Mouse (Mus musculus): ENCODE results near the gene 2310034C09Rik. TPM values are rescaled to one million over a fixed set of nuclear protein-coding genes. Genes with fewer than 3 reads are reported as not detected.
"Not testable (repeated sequence)": the region's sequence is repeated elsewhere in the genome, so short reads cannot be mapped to it uniquely, and the experiment has no call there.

Gene 2310034C09Rik
- polyA plus RNA-seq, 1 experiment = not detected

- Histone ChIP-seq H3ac (ENCODE audit: control insufficient read depth, insufficient read length, low read depth) (no peak overlapping the region), H3K36me3 (ENCODE audit: control insufficient read depth, insufficient read depth) (no peaks in the 10 kb centered on the region), H3K79me2 (ENCODE audit: control insufficient read depth, insufficient read depth) (no peaks in the 10 kb centered on the region), H3K27me3 (ENCODE audit: control insufficient read depth, insufficient read depth, insufficient read length) (no peaks in the 10 kb centered on the region), H3K4me3 (ENCODE audit: insufficient read depth, poor library complexity, severe bottlenecking) (no peak overlapping the region), H3K79me3 (ENCODE audit: low read depth) (no peaks in the 10 kb centered on the region)
- TF ChIP-seq MAX (IDR thresholded peaks at IDR 0.05) = no peak
- TF ChIP-seq CEBPB (IDR thresholded peaks at IDR 0.05; ENCODE audit: low read depth) = no peak
- no peak for TF ChIP-seq FOSL1 (IDR thresholded peaks at IDR 0.05; ENCODE audit: insufficient read depth, low read length, poor library complexity, severe bottlenecking)
- TF ChIP-seq CTCF (IDR thresholded peaks at IDR 0.05; ENCODE audit: control insufficient read depth, insufficient read depth, insufficient read length) = no peak
- no peak for TF ChIP-seq USF1 (IDR thresholded peaks at IDR 0.05; ENCODE audit: low read depth)
- no peak for TF ChIP-seq MYOG (IDR thresholded peaks at IDR 0.05; ENCODE audit: control insufficient read depth, extremely low read depth, insufficient read length)
- TF ChIP-seq MYOD1 (IDR thresholded peaks at IDR 0.05; ENCODE audit: control insufficient read depth, insufficient read length, low read depth) = no peak
Measured at GRCm38 (mm10) chr16:88735391-88735790, 23.3 kb upstream of the 2310034C09Rik start.

GRCm38 (mm10) chr16:88744750-88745340 is 13.8 kb upstream of the 2310034C09Rik start:
- no peak overlapping the region for H3K4me3 ChIP-seq (ENCODE audit: insufficient read depth, poor library complexity, severe bottlenecking)
- no peaks in the 10 kb centered on the region for H3K79me3 ChIP-seq (ENCODE audit: low read depth)
- TF ChIP-seq MYOG (IDR thresholded peaks at IDR 0.05; ENCODE audit: control insufficient read depth, extremely low read depth, insufficient read length) (no peak), MYOD1 (IDR thresholded peaks at IDR 0.05; ENCODE audit: control insufficient read depth, insufficient read length, low read depth) (no peak), USF1 (IDR thresholded peaks at IDR 0.05; ENCODE audit: low read depth) (no peak), CEBPB (IDR thresholded peaks at IDR 0.05; ENCODE audit: low read depth) (no peak), MAX (IDR thresholded peaks at IDR 0.05) (no peak), FOSL1 (IDR thresholded peaks at IDR 0.05; ENCODE audit: insufficient read depth, low read length, poor library complexity, severe bottlenecking) (no peak), CTCF (IDR thresholded peaks at IDR 0.05; ENCODE audit: control insufficient read depth, insufficient read depth, insufficient read length) (no peak)
- no peak overlapping the region for H3ac ChIP-seq (ENCODE audit: control insufficient read depth, insufficient read length, low read depth)
- no peaks in the 10 kb centered on the region for H3K79me2 ChIP-seq (ENCODE audit: control insufficient read depth, insufficient read depth)
- no peaks in the 10 kb centered on the region for H3K36me3 ChIP-seq (ENCODE audit: control insufficient read depth, insufficient read depth)
- no peaks in the 10 kb centered on the region for H3K27me3 ChIP-seq (ENCODE audit: control insufficient read depth, insufficient read depth, insufficient read length)

GRCm38 (mm10) chr16:88747943-88748342 is 10.7 kb upstream of the 2310034C09Rik start:
- TF ChIP-seq CTCF (IDR thresholded peaks at IDR 0.05; ENCODE audit: control insufficient read depth, insufficient read depth, insufficient read length) (no peak), MYOD1 (IDR thresholded peaks at IDR 0.05; ENCODE audit: control insufficient read depth, insufficient read length, low read depth) (no peak), MAX (IDR thresholded peaks at IDR 0.05) (no peak), FOSL1 (IDR thresholded peaks at IDR 0.05; ENCODE audit: insufficient read depth, low read length, poor library complexity, severe bottlenecking) (no peak), MYOG (IDR thresholded peaks at IDR 0.05; ENCODE audit: control insufficient read depth, extremely low read depth, insufficient read length) (no peak), CEBPB (IDR thresholded peaks at IDR 0.05; ENCODE audit: low read depth) (no peak), USF1 (IDR thresholded peaks at IDR 0.05; ENCODE audit: low read depth) (no peak)
- H3K4me3 ChIP-seq (ENCODE audit: insufficient read depth, poor library complexity, severe bottlenecking) = no peak overlapping the region
- H3K79me3 ChIP-seq (ENCODE audit: low read depth) = no peaks in the 10 kb centered on the region
- no peaks in the 10 kb centered on the region for H3K27me3 ChIP-seq (ENCODE audit: control insufficient read depth, insufficient read depth, insufficient read length)
- H3ac ChIP-seq (ENCODE audit: control insufficient read depth, insufficient read length, low read depth) = no peak overlapping the region
- no peaks in the 10 kb centered on the region for H3K36me3 ChIP-seq (ENCODE audit: control insufficient read depth, insufficient read depth)
- H3K79me2 ChIP-seq (ENCODE audit: control insufficient read depth, insufficient read depth) = no peaks in the 10 kb centered on the region

- H3K79me3 ChIP-seq (ENCODE audit: low read depth); H3K4me3 ChIP-seq (ENCODE audit: insufficient read depth, poor library complexity, severe bottlenecking); H3K27me3 ChIP-seq (ENCODE audit: control insufficient read depth, insufficient read depth, insufficient read length); H3K79me2 ChIP-seq (ENCODE audit: control insufficient read depth, insufficient read depth); H3ac ChIP-seq (ENCODE audit: control insufficient read depth, insufficient read length, low read depth); H3K36me3 ChIP-seq (ENCODE audit: control insufficient read depth, insufficient read depth): not testable (repeated sequence)
Measured at GRCm38 (mm10) chr16:88751535-88751934, 7.1 kb upstream of the 2310034C09Rik start, which contains the start of gene Krtap13. Krtap13 (minus strand) TSS chr16:88751635.

- no peak within 1 kb of the TSS for H3K4me3 ChIP-seq (ENCODE audit: insufficient read depth, poor library complexity, severe bottlenecking)
- H3K36me3 ChIP-seq (ENCODE audit: control insufficient read depth, insufficient read depth) = no peaks in the 10 kb centered on the region
- no peaks in the 10 kb centered on the region for H3K27me3 ChIP-seq (ENCODE audit: control insufficient read depth, insufficient read depth, insufficient read length)
- H3ac ChIP-seq (ENCODE audit: control insufficient read depth, insufficient read length, low read depth) = no peak within 1 kb of the TSS
- no peaks in the 10 kb centered on the region for H3K79me2 ChIP-seq (ENCODE audit: control insufficient read depth, insufficient read depth)
- TF ChIP-seq USF1 (IDR thresholded peaks at IDR 0.05; ENCODE audit: low read depth) (no peak), FOSL1 (IDR thresholded peaks at IDR 0.05; ENCODE audit: insufficient read depth, low read length, poor library complexity, severe bottlenecking) (no peak), MYOG (IDR thresholded peaks at IDR 0.05; ENCODE audit: control insufficient read depth, extremely low read depth, insufficient read length) (no peak), MYOD1 (IDR thresholded peaks at IDR 0.05; ENCODE audit: control insufficient read depth, insufficient read length, low read depth) (no peak), CEBPB (IDR thresholded peaks at IDR 0.05; ENCODE audit: low read depth) (no peak), CTCF (IDR thresholded peaks at IDR 0.05; ENCODE audit: control insufficient read depth, insufficient read depth, insufficient read length) (no peak), MAX (IDR thresholded peaks at IDR 0.05) (no peak)
- no peaks in the 10 kb centered on the region for H3K79me3 ChIP-seq (ENCODE audit: low read depth)
Measured at GRCm38 (mm10) chr16:88774106-88774505, 15.5 kb downstream of the 2310034C09Rik start, which contains the start of gene 2310057N15Rik. 2310057N15Rik (minus strand) TSS chr16:88774206.

GRCm38 (mm10) chr16:88777596-88777995 is 18.9 kb downstream of the 2310034C09Rik start, which contains the start of gene Gm5965:
Gm5965 (plus strand) TSS chr16:88777896.
- no peak within 1 kb of the TSS for H3K4me3 ChIP-seq (ENCODE audit: insufficient read depth, poor library complexity, severe bottlenecking)
- no peaks in the 10 kb centered on the region for H3K36me3 ChIP-seq (ENCODE audit: control insufficient read depth, insufficient read depth)
- H3ac ChIP-seq (ENCODE audit: control insufficient read depth, insufficient read length, low read depth) = no peak within 1 kb of the TSS
- no peaks in the 10 kb centered on the region for H3K27me3 ChIP-seq (ENCODE audit: control insufficient read depth, insufficient read depth, insufficient read length)
- no peaks in the 10 kb centered on the region for H3K79me2 ChIP-seq (ENCODE audit: control insufficient read depth, insufficient read depth)
- TF ChIP-seq MYOG (IDR thresholded peaks at IDR 0.05; ENCODE audit: control insufficient read depth, extremely low read depth, insufficient read length) (no peak), FOSL1 (IDR thresholded peaks at IDR 0.05; ENCODE audit: insufficient read depth, low read length, poor library complexity, severe bottlenecking) (no peak), USF1 (IDR thresholded peaks at IDR 0.05; ENCODE audit: low read depth) (no peak), CTCF (IDR thresholded peaks at IDR 0.05; ENCODE audit: control insufficient read depth, insufficient read depth, insufficient read length) (no peak), MAX (IDR thresholded peaks at IDR 0.05) (no peak), CEBPB (IDR thresholded peaks at IDR 0.05; ENCODE audit: low read depth) (no peak), MYOD1 (IDR thresholded peaks at IDR 0.05; ENCODE audit: control insufficient read depth, insufficient read length, low read depth) (no peak)
- H3K79me3 ChIP-seq (ENCODE audit: low read depth) = no peaks in the 10 kb centered on the region
